Mouse (Mus musculus): ENCODE measurements around the gene Olfr263. TPM values are rescaled to one million over a fixed set of nuclear protein-coding genes. Genes with fewer than 3 reads are reported as not detected.

Gene Olfr263
- polyA plus RNA-seq, 1 experiment from 2014 or later, result not detected

DNA sequence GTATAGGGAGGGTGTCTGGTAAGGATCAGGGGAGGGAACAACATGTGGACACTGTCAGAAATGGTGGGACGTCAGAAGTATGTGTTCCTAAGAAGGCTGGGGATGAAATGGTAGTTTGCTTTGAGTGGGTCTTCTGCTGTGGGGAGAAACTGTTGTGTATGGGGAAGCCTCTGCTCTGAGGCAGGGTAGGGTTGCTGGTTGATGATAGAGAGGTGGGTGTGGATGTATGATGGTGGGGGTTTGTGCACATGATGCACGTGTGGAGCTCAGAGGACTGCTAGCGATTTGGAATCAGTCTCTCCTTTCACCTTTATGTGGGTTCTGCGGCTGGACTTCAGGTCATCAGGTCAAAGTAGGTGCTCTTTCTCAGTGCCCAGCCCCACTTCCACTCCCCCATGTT, 56.1 kb downstream of the Olfr263 start:
- Histone ChIP-seq H3K27me3 (ENCODE audit: control insufficient read depth, insufficient read depth, low read length) (no peaks in the 10 kb centered on the region), H3K27ac (no peak overlapping the region), H3K9me3 (ENCODE audit: control insufficient read depth, low read length) (no peaks in the 10 kb centered on the region), H3K36me3 (replicated peaks; ENCODE audit: control insufficient read depth, insufficient read depth) (peaks cover 85% of the 10 kb centered on the region), H3K4me2 (replicated peaks) (no peak overlapping the region), H3K4me3 (replicated peaks; ENCODE audit: low read length) (no peak overlapping the region), H3K4me1 (replicated peaks; ENCODE audit: control insufficient read depth, insufficient read depth, low read length) (peaks cover 19% of the 10 kb centered on the region), H3K9ac (no peak overlapping the region)
- ATAC-seq (ENCODE audit: low FRiP score) (no peak), DNase-seq (ENCODE audit: low spot score) (no peak)
- 93% methylated on average over 4 of the region's 4 CpGs for WGBS

Other genes with a start within 250 kb of the Olfr263 start
- gene Olfr1370, start 54.7 kb upstream of the Olfr263 start, polyA plus RNA-seq (2014; fragmentation: Nextera tagmentation; extraction: Ambion mirVana), result not detected in 2 replicates
- not detected in 2 replicates for gene Olfr1369-ps1, start 18.2 kb upstream of the Olfr263 start, polyA plus RNA-seq (2014; fragmentation: Nextera tagmentation; extraction: Ambion mirVana)
- gene Olfr1368, start 16.2 kb downstream of the Olfr263 start, polyA plus RNA-seq (2014; fragmentation: Nextera tagmentation; extraction: Ambion mirVana), result not detected in 2 replicates
- gene Trim27, start 49.8 kb downstream of the Olfr263 start, polyA plus RNA-seq (2014; fragmentation: Nextera tagmentation; extraction: Ambion mirVana), result 75.5 and 87.8 TPM in 2 replicates
- not detected in 2 replicates for gene Gpx5, start 163.1 kb downstream of the Olfr263 start, polyA plus RNA-seq (2014; fragmentation: Nextera tagmentation; extraction: Ambion mirVana)
- 0.15 TPM in 1 of 2 replicates, not detected in the other for gene Gpx6, start 182.5 kb downstream of the Olfr263 start, polyA plus RNA-seq (2014; fragmentation: Nextera tagmentation; extraction: Ambion mirVana)
- gene Olfr1367, start 217.3 kb downstream of the Olfr263 start, polyA plus RNA-seq (2014; fragmentation: Nextera tagmentation; extraction: Ambion mirVana), result not detected in 2 replicates
- 11.6 and 12.5 TPM in 2 replicates for gene Zscan12, start 233.2 kb downstream of the Olfr263 start, polyA plus RNA-seq (2014; fragmentation: Nextera tagmentation; extraction: Ambion mirVana)

Data from hindbrain, embryonic 14.5 days (tissue).